Mouse (Mus musculus) frontal cortex, postnatal 10 days (tissue): ENCODE results near the gene Sult2a7.

Source experiments
- DNase-seq, 2 experiments: peaks; one replicate each; pipeline ENCODE4 v3.0.0; 2022; ENCODE audit warnings: low spot score in 2 of 2, mixed read lengths in 1 of 2

Gene Sult2a7

DNA sequence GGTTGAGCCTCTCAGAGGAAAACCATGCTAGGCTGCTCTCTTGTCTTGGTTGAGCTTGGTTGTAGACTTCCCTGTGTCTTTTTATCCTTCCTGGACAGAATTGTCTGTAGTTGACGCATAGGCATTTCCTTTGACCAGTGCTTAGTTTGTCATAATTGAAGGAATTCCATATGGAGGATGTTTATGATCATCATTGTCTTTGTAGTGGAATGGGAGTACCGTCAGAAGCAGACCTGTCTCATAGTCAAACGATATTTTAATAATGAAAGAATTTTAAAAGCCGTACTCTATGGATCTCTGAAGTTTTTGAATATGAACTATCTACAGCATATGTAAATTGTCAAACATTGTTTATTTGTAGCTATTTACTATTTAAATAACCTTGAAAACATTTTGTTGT lies at the start of gene Sult2a7:
Sult2a7 (minus strand) TSS at position 101 of the 400 bp plus-strand sequence.
- DNase-seq: no peak

DNA sequence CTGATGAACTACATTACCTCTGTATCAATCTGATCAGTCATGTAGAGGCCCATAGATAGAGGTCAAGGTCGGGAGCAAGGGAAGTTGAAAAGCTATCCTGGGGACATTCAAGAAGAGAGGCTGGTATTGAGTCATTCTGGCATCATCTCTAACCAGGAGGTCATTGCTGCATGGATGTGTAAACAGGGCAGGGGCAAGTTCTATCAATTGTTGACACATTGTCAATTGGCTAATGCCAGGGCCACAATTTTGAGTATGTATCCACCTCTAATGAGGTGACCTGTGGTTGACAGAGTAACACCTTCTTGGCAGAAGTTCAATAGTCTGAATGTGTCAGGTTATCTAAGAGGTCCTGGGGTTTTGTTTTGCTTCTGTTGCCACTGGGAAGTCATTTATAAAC lies 31.2 kb upstream of the Sult2a7 start:
- no peak for DNase-seq

DNA sequence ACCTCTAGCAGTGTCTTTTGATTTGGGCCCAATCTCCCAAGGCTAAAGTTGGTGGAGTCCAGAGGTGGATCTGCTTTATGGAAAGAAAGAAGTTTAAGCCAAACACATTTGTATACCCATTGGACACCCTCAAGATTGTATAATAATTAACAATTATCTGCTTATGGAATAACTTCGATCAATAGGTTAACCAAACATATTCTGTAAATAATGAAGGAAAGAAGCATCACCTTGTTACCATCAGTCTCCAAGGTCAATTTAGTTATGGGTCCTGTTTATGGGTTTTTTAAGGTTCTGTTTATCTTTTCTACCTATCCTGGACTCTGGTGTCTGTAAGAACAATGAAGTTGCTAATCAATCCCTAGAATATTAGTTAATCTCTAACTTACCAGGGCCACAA lies 28.6 kb upstream of the Sult2a7 start:
- DNase-seq: no peak

DNA sequence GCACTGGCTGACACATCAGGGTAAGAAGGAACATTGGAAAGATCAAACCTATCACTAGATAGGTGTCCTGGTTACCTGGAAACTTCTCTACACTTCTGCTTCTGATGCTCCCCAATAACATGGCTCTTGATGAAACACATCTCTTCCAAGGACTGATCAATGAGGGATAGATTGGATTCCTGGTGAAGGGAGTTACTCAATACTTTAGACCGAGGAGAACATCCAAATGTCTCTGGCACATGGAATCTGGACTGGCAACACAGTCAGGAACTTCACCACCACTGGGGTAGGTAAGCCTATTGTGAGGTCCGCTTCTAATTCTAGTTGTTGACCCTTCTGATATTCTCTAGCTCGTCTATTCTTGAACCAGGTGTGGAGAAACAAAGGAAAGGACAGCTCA lies 24.3 kb upstream of the Sult2a7 start:
- no peak for DNase-seq

DNA sequence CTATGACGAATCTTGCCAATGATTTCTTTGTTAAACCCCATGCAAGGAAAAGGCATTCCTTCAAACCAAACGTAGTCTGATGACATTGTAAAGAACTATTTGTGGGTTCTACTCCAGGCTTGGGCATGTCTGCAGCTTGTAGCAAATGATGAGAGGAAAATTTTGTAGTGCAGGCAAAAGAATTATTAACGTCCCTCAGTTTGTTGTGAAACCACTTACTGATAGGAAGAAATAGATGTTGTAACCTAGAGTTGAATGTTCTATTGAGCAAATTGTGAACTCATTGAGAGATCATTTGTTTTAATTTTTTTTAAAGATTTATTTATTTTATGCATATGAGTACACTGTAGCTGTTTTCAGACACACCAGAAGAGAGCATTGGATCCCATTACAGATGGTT lies 1.1 kb downstream of the Sult2a7 start:
- DNase-seq: no peak

DNA sequence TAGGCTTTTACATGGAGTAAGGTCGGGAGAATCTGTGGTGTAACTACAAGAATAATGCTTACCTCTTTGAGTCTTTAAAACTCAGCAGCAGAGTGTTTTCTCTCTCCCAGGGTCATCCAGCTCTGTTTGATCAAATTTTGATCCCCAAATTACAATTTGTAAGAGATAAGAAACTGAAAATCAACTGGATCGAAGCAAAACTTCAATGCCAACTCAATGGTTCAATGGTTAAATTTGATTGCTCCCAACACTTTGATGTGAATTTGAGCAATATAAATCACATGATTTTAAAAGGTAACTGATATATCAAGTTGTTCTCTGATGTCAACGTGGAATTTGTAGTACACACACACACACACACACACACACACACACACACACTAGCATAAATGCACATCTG lies 47.5 kb downstream of the Sult2a7 start, which contains the start of gene Sult2a8:
Sult2a8 (minus strand) TSS at position 236 of the 400 bp plus-strand sequence.
- DNase-seq: no peak

DNA sequence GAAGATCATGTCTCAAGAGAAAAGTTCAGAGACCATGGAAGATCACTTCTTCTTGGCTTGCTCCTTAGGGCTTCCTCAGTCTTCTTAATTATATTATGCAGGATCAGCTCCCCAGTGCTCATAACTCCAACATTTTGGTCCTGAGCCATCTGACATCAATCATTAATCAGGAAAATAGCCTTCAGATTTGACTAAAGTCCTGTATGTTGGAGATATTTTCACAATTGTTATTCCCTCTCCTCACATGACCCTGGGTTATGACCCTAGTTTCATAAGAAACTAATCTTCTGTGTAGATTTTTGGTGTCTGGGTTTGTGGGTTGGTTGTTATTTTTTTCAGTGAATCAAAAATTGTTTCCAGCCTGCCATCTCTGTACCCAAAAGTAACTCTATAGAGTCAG lies 54.4 kb downstream of the Sult2a7 start:
- no peak for DNase-seq

DNA sequence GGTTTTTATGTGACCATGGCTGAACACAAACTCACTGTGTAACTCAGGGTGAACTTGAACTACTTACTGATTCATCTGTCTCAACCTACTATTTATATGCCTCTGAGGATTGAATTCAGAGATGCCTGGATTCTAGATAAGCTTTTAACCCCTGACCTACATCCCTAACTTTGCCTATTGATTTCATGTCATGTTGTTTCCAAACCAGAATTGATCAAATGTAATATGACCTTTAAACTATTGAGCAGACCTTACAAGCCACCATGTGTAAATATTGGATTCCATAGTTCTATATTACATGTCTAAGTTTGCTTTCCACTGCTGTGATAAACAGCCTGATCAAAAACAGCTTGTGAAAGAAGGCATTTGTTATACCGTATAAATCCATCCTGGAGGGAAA lies 55.5 kb downstream of the Sult2a7 start:
- no peak for DNase-seq

DNA sequence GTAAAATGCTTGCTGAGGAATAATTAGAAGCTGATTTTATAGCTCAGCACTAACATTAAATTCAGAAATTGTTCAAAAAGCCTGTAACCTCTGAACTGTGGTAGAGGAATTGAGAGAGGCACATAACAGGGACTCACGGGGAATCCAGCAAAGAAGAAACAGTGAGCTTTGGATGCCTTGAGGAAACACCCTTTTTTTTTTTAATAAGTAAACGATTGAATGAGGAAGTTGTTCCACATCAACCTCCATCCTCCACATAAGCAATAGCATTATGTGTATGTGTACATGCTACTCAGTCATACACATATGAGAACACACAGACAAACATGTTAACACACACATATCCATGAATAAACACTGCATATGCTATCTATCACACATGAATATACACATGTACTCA lies 56.0 kb downstream of the Sult2a7 start:
- DNase-seq: no peak
